Mouse (Mus musculus): ENCODE data around the gene Slc35c1.

- TF ChIP-seq POU5F1 (IDR thresholded peaks at IDR 0.05; ENCODE audit: borderline replicate concordance, low read length) (no peak), CTCF (conservative IDR thresholded peaks at IDR 0.05; ENCODE audit: low read length) (no peak), NANOG (IDR thresholded peaks at IDR 0.05; ENCODE audit: borderline replicate concordance, low read length) (no peak)
These were observed 56.5 kb downstream of the Slc35c1 start for GRCm38 (mm10) chr2:92403776-92404319.

Data from E14TG2a.4 (cell line).